Mouse (Mus musculus) adrenal gland, postnatal 36 days (tissue): ENCODE data around the gene Elovl6. TPM values are rescaled to one million over a fixed set of nuclear protein-coding genes. Genes with fewer than 3 reads are reported as not detected.

Experiments
- microRNA-seq: library from miRNA; unstranded; fragments of <30 nt; microRNA quantifications from one replicate; pipeline ENCODE4 v1.2.0, GENCODE M21; 2021
- total RNA-seq, 2 experiments: library from RNA; stranded (reverse); gene quantifications; 2 replicates each; pipeline ENCODE4 v1.2.3; 2021

Gene Elovl6
- total RNA-seq, 2 experiments from 2014 or later, result 90.1 to 91.1 TPM

Small RNA genes lying within 50 kb of the gene (microRNA-seq; reads per million reads assigned to microRNA genes)
- not detected for gene Gm24515

Other genes with a start within 250 kb of the Elovl6 start
- 10 to 100 TPM; 12.3 to 22.0 TPM for gene Enpep, start 199.6 kb upstream of the Elovl6 start, total RNA-seq
- 1 to 10 TPM in 1 of 2 experiments, under 1 TPM in 1; 0.53 to 1.3 TPM for gene Egf, start 223.0 kb downstream of the Elovl6 start, total RNA-seq